Mouse (Mus musculus) sigmoid colon, adult 10 weeks (tissue): ENCODE data around the gene Luzp2. TPM values are rescaled to one million over a fixed set of nuclear protein-coding genes. Genes with fewer than 3 reads are reported as not detected.

Experiments used
- polyA plus RNA-seq: library from polyadenylated mRNA; stranded (reverse); fragments of 350-450 nt; fragmentation: Illumina TruSeq; extraction: RNeasy Lipid Tissue Mini Kit (QIAGEN cat#74804); gene quantifications from one replicate; pipeline ENCODE4 v1.2.3, GENCODE M21; 2014; ENCODE audit warnings: low read depth, low replicate concordance

Luzp2 gene
- 1.0 TPM for polyA plus RNA-seq

GRCm38 (mm10) chr7:54835372-54835851, at the start of gene Luzp2:
Gene Luzp2, plus strand, starts transcription at chr7:54835498.

